Mouse (Mus musculus) testis, postnatal 10 days (tissue): ENCODE measurements around the gene H60b.
"Not testable (repeated sequence)": the region's sequence is repeated elsewhere in the genome, so short reads cannot be mapped to it uniquely, and the experiment has no call there.

Experiments
- DNase-seq: peaks from one replicate; pipeline ENCODE4 v3.0.0; 2021; ENCODE audit warnings: low spot score

Gene H60b

GRCm38 (mm10) chr10:22273684-22274305 is 115.4 kb downstream of the H60b start:
- DNase-seq: no peak

DNA sequence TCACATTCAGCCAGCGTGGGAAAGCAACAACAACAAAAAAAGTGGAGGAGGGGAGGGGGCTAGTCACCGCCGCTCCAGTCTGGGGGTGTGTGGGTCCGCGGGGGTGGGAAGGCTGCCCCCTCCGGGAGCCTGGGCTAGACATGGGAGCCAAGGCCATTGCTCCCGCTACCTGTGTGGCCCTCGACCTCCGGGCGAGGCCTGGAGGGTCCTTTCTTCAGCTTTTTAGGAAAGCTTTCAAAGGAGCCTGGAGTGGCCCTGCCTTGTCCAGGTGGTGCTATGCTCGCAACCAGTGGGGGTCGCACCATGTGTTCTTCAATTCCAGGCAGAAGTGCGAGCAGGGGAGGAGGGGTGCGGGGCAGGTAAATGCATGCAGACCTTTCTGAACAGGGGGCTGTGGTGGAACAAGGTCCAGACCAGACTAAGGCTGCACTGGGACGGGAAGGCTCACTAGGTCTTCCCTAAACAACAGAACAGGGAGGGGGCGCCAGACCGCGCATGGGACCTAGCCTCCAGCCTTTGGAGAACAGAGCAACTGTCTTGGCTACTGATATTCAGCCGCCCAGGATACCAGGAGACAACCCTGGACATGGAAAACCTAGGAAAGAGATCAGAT is 116.2 kb downstream of the H60b start:
- DNase-seq: no peak

GRCm38 (mm10) chr10:22278468-22278867 is 120.1 kb downstream of the H60b start:
- DNase-seq: not testable (repeated sequence)

DNA sequence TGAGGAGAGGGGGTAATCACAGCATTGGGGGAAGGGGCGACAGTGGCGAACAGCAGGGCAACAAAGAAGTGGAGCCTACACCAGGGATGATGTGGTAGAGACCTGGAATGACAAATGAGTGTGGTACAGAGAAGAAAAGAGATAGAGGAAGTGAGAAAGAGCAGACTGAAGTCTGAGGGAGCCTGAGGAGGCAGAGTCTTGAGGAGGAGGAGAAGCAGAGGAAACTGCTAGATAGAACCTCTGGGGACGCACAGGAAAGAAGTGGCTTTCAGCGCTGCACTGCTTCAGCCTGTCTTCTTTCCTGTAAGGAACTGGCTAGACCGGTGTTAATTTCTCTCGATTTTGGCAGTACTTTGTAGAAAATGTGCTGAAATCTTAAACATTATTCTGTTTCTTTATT is 124.4 kb downstream of the H60b start:
- no peak for DNase-seq

DNA sequence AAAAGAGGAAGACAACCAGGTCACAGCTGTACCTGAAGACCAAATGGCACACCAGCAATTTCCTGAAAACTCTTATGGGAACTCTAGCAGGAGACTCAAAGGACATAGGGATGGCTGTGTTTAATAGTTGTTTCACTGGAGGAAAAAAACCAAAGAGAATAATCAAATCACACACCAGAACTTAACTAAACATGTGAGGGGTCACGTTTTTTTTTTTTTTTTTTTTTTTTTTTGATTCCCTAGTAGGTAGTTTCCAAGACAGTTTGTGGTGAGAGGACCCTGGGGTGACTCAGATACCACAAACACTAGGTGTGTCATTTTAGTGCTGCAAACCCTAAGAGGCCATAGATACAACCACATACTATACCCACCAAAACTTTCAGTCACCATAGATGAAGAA is 137.3 kb downstream of the H60b start:
- DNase-seq: no peak

GRCm38 (mm10) chr10:22297033-22297762 is 138.8 kb downstream of the H60b start:
- no peak for DNase-seq

- no peak for DNase-seq
Observed at GRCm38 (mm10) chr10:22297766-22298461, 139.5 kb downstream of the H60b start.

DNA sequence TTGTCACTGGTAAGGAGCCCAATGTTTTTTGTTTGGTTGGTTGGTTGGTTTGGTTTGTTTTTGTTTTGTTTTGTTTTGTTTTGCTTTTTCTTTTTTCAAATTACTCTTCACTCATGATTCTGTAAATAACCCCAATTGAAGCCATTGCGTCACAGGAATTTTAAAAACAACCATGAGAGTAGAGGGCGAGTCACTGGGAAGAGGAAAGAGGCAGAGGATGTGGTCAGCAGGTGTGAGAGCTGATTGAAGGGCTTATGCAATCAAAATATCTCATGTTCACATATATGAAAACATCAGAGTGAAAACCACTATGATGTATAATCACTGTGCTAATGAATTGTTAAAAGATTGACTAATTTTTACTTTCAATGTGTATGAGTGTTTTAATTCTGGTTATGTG is 140.9 kb downstream of the H60b start:
- DNase-seq: no peak

DNA sequence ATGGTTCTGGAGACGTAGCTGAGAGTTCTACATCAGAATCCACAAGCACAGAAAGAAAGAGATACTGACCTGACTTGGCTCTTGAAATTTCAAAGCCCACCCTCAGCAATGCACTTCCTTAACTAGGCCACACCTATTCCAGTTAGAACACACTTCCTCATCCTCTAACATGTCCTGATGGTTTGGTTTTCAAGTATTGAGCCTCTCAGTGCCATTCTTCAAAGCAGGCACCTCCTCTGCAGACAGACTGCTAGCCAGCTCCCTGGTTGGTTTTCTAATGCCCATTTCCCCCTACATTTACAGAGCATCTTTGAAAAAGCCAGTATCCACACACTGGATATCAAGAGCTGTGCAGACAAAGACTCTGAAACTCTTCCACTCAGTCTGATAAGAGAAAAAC is 143.3 kb downstream of the H60b start:
- no peak for DNase-seq

DNA sequence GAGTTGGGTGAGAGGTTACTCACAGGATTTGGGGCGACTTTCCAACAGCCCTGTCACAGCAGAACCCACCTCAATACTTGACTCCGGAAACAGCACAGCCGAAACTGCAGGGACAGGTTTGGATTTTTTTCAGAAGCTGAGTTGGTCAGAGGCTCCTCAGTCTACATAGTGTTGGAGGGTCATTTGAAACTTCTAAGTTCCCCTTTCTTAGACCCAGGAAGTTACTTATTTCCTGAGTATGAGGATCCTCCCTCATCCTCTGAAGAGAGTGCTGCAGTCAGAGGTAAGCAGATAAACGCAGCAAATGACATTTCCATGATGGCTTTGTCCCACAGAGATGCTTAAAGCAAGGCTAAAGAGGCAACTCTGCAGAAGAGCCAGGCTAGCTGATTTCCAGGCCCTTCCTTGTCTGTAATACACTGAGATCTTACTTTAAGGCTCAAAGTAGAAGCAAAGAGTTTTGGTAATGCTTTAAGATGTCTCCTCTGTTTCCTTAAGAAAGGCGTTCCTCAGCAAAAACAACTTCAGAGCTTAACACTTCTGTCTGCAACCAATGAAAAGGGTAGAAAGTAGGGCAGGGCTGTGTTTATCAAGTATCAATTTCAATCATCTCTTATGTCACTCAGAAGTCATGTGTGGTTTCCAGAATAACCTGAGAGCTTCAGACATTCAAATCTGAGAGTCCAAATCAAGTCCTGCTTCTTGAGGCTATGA is 144.1 kb downstream of the H60b start:
- no peak for DNase-seq

DNA sequence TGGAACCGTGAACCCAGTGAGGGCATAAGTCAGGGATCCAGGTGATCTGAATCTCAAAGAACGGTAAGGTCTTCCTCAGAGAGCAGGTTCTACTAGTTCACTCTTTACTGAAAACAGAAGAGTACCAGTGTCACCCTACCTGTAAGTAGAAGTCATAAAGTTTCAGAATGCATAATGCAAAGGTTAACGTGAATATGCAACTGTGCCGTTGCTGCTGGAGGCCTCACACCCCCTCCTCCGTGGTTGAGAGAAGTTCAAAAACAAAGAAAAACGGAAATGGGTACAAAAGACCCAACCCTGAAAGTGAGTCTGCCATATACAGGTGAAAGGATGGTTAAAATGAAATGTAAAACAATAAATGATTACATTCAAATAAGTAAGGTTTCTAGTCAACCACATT is 145.3 kb downstream of the H60b start:
- no peak for DNase-seq

DNA sequence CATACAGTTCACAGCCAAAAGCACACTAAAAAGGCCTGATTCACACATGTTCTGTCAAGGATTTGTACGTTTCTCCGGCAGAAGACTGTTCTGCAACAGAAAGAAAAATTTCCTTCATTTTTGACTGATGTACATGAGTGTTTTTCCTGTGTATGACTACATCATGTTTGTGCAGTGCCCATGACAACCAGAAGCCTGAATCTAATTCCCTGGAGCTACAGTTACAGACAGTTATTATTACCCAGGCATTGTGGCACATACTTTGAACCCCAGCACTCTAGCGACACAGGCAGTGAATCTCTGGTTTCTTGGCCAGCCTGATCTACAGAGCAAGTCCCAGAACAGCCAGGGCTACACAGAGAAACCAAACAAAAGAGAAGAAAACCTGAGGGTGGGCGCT is 147.4 kb downstream of the H60b start:
- DNase-seq: no peak

DNA sequence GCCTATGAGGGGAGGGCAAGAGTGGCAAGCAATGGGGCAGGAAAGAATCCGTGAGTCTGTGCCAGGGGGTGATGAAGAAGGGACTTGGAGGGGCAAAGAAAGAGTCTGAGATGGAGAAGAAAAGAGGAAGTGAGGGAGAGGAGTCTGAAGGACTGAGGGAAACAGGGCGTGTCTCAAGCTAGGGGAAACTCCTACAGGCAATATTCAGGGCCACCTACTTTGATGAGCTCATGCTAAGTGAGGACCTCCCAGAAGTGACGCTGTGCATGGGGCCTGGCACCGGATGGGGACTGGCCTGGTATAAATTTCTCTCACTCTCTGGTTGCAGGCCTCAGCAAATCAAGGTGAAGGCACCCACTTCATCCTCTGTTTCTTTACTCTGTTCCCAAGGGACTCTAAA is 148.1 kb downstream of the H60b start:
- no peak for DNase-seq

GRCm38 (mm10) chr10:22308221-22308620 is 149.8 kb downstream of the H60b start:
- no peak for DNase-seq

DNA sequence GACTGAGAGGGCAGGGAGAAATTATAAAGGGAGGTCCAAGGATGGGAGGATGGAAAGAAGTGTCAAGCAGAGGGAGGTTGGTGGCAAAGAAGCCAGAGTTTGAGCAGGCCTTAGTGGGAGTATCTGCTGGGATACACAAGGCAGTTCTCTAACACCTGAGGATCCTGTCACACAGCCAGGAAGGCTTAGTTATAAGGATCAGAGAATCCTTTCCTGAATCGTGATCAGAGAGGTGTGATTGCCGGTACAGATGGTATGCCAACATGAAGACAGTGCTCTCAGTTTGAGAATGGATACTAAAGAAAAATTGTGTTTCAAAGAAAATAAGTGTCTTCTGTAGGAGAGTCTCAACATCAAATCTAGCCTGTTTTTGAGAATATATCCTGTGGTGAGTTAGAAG is 164.5 kb downstream of the H60b start:
- no peak for DNase-seq
